Mouse (Mus musculus) cerebellum, adult 2 months (tissue): ENCODE measurements at regions not wholly inside any gene's neighbourhood (a gene's known extent, or its start where the extent isn't known, plus 50 kb on each side); places are given as distances from the start of the nearest gene placed in this dataset.

ENCODE experiments used
- CTCF ChIP-seq: fragments of 200-500 bp; IDR thresholded peaks from 2 replicates; pipeline ENCODE4 v1.5.1; 2011; ENCODE audit warnings: low read depth, mild to moderate bottlenecking, control low read depth, low read length, moderate library complexity, borderline replicate concordance; ENCODE audit not compliant: insufficient read depth
- POLR2A ChIP-seq: fragments of 200-500 bp; IDR thresholded peaks from 2 replicates; pipeline ENCODE4 v1.6.1; 2011; ENCODE audit warnings: low read length, control low read depth, borderline replicate concordance; ENCODE audit not compliant: insufficient read depth

DNA sequence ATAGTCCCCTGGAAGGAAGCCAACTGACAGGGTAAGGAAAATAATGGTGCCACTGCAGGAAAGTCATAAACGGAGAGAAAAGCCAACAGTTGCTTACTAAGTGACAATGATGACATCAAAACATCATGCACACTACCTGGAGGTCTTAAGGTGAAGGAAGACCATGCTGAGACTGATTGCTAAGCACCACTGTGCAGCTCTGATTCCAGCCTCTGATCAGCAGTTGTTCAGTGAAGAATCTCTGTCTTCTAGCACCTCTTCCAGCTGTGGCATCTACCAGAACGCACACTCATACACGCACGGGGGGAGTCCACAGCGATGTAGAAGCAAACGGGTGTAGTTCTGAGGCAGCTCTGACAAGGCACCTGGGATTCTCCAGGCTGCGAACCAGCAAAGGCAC lies 647.8 kb downstream of the Fgf12 start:
- no peak for TF ChIP-seq CTCF
- TF ChIP-seq POLR2A = no peak
